In genomic region chr16:33381614-33382245, GRCm38 (mm10) we compare ENCODE assay signal across 8 mouse cellular contexts. TPM values are rescaled to one million over a fixed set of nuclear protein-coding genes. Genes with fewer than 3 reads are reported as not detected.
A peak's percentile ranks its signal among the peaks of the same experiment; 100 is the strongest.
DNase-seq lines count a peak whose midpoint lies in the region; ATAC-seq and TF ChIP-seq lines count a peak whose summit lies in the region.

No protein-coding gene starts in this region.

- TF ChIP-seq POLR2A in kidney, adult 2 months (IDR thresholded peaks at IDR 0.05; ENCODE audit: low read depth, low read length) = no peak

- peak overlapping the region; percentile 96 for H3K4me2 ChIP-seq in hindbrain, embryonic 14.5 days (replicated peaks)
- H3K4me2 ChIP-seq in midbrain, embryonic 11.5 days = peak overlapping the region; percentile 93

- H3K36me3 ChIP-seq in kidney, adult 2 months (ENCODE audit: control insufficient read depth, insufficient read depth, low read length) = no peaks in the 10 kb centered on the region
- no peaks in the 10 kb centered on the region for H3K36me3 ChIP-seq in hindbrain, embryonic 14.5 days (replicated peaks; ENCODE audit: control insufficient read depth, insufficient read depth)
- H3K36me3 ChIP-seq in midbrain, embryonic 11.5 days (ENCODE audit: control insufficient read depth, insufficient read depth, low read length) = no peaks in the 10 kb centered on the region

- H3K9me3 ChIP-seq in hindbrain, embryonic 14.5 days (ENCODE audit: control insufficient read depth, low read length) = no peaks in the 10 kb centered on the region
- no peaks in the 10 kb centered on the region for H3K9me3 ChIP-seq in midbrain, embryonic 11.5 days (ENCODE audit: control insufficient read depth, low read length)

- H3K27me3 ChIP-seq in kidney, adult 2 months (replicated peaks; ENCODE audit: control insufficient read depth, insufficient read depth, low read length) = no peaks in the 10 kb centered on the region
- no peaks in the 10 kb centered on the region for H3K27me3 ChIP-seq in hindbrain, embryonic 14.5 days (ENCODE audit: control insufficient read depth, insufficient read depth, low read length)
- H3K27me3 ChIP-seq in midbrain, embryonic 11.5 days (ENCODE audit: control insufficient read depth, insufficient read depth, low read length) = no peaks in the 10 kb centered on the region

- TF ChIP-seq CTCF in kidney, adult 2 months (conservative IDR thresholded peaks at IDR 0.05; ENCODE audit: insufficient read depth, insufficient read length, low read depth, low read length) = no peak

- under 1% methylated on average over 18 of the region's 18 CpGs for WGBS in kidney, adult 2 months
- 2% methylated on average over 18 of the region's 18 CpGs for WGBS in hindbrain, embryonic 14.5 days
- 3% methylated on average over 18 of the region's 18 CpGs for WGBS in midbrain, embryonic 11.5 days

- DNase-seq in kidney, adult 2 months = peak; percentile 29
- DNase-seq in kidney, adult 11 months = no peak
- peak; percentile 25 for DNase-seq in CD4-positive helper T cell, adult 2 months (ENCODE audit: low read depth, low spot score)
- peak; percentile 48 for DNase-seq in hindbrain, embryonic 14.5 days (ENCODE audit: low spot score)
- peak; percentile 90 for DNase-seq in midbrain, embryonic 11.5 days (ENCODE audit: low spot score, missing footprints)
- DNase-seq in right cerebral cortex, postnatal 36 days (ENCODE audit: low spot score in 2 of 2) = no peak

- H3K4me3 ChIP-seq in kidney, adult 2 months (ENCODE audit: insufficient read depth, low read depth, low read length) = peak overlapping the region; percentile 96
- H3K4me3 ChIP-seq in brown adipose tissue, adult 24 weeks (ENCODE audit: insufficient read depth, low read depth, low read length) = peak overlapping the region; percentile 96
- peak overlapping the region; percentile 74 for H3K4me3 ChIP-seq in hindbrain, embryonic 14.5 days (replicated peaks; ENCODE audit: low read length)
- peak overlapping the region; percentile 99 for H3K4me3 ChIP-seq in midbrain, embryonic 11.5 days (ENCODE audit: low read depth, low read length)

- ATAC-seq in hindbrain, embryonic 14.5 days (ENCODE audit: low FRiP score) = no peak
- ATAC-seq in midbrain, embryonic 11.5 days (ENCODE audit: low FRiP score) = no peak
- no peak for ATAC-seq in megakaryocyte progenitor cell, adult 5-6 weeks (replicated peaks; ENCODE audit: poor library complexity)

- H3K27ac ChIP-seq in kidney, adult 2 months (ENCODE audit: insufficient read depth, low read depth, low read length) = peak overlapping the region; percentile 58
- H3K27ac ChIP-seq in brown adipose tissue, adult 24 weeks (replicated peaks; ENCODE audit: low read depth, low read length) = peak overlapping the region; percentile 22
- peak overlapping the region; percentile 92 for H3K27ac ChIP-seq in hindbrain, embryonic 14.5 days
- H3K27ac ChIP-seq in midbrain, embryonic 11.5 days (ENCODE audit: low read depth, low read length) = peak overlapping the region; percentile 87

- H3K4me1 ChIP-seq in kidney, adult 2 months (ENCODE audit: control insufficient read depth, insufficient read depth, low read length) = peaks cover 10% of the 10 kb centered on the region; the same call in 1 of the 2 replicates
- H3K4me1 ChIP-seq in brown adipose tissue, adult 24 weeks (ENCODE audit: control insufficient read depth, insufficient read depth, insufficient read length, low read length) = peaks cover 9% of the 10 kb centered on the region
- peaks cover 24% of the 10 kb centered on the region for H3K4me1 ChIP-seq in hindbrain, embryonic 14.5 days (replicated peaks; ENCODE audit: control insufficient read depth, insufficient read depth, low read length)
- H3K4me1 ChIP-seq in midbrain, embryonic 11.5 days (ENCODE audit: control insufficient read depth, insufficient read depth, low read length) = peaks cover 11% of the 10 kb centered on the region; the same call in 1 of the 2 replicates

- peak overlapping the region; percentile 94 for H3K9ac ChIP-seq in hindbrain, embryonic 14.5 days
- peak overlapping the region; percentile 97 for H3K9ac ChIP-seq in midbrain, embryonic 11.5 days (ENCODE audit: low read length)

RNA-seq across cellular contexts. Expression of gene Zfp148, which starts 1.1 kb away (rescaled TPM):
- polyA plus RNA-seq in kidney, adult 2 months (2012; rRNA removed) = 8.7 and 9.8 TPM in 2 replicates
- polyA plus RNA-seq in brown adipose tissue, adult 24 weeks (2012; ENCODE audit: insufficient read depth, insufficient read length, missing spikeins) = 15.4 and 17.3 TPM in 2 replicates
- 42.1 and 49.2 TPM in 2 replicates for polyA plus RNA-seq in hindbrain, embryonic 14.5 days (2014; fragmentation: Nextera tagmentation; extraction: Ambion mirVana)
- polyA plus RNA-seq in midbrain, embryonic 11.5 days (2014; fragmentation: Nextera tagmentation; extraction: Ambion mirVana) = 49.1 and 53.8 TPM in 2 replicates
- total RNA-seq in megakaryocyte progenitor cell, adult 5-6 weeks (2015) = 67.0 and 73.5 TPM in 2 replicates
- 29.4 and 30.3 TPM in 2 replicates for total RNA-seq in megakaryocyte progenitor cell, adult 5-6 weeks (2017)

Comparison
In these comparisons a context has a peak if more than half of its experiments do, and no peak if none do; other contexts are left out.
1. DNase-seq: peak in kidney, adult 2 months (single experiment), CD4-positive helper T cell, adult 2 months (single experiment), hindbrain, embryonic 14.5 days (single experiment) and midbrain, embryonic 11.5 days (single experiment); none in kidney, adult 11 months (single experiment) and right cerebral cortex, postnatal 36 days (0 of 2).
2. H3K27ac ChIP-seq: peak in every context shown above with its lines; median percentile 92 in hindbrain, embryonic 14.5 days; 87 in midbrain, embryonic 11.5 days; 58 in kidney, adult 2 months; 22 in brown adipose tissue, adult 24 weeks.
3. Peak in every context shown above with its lines, with median percentiles within 50 percentile points of each other: H3K4me3 ChIP-seq.